Mouse (Mus musculus): ENCODE data around the gene Gm27179.
"Not testable (repeated sequence)": the region's sequence is repeated elsewhere in the genome, so short reads cannot be mapped to it uniquely, and the experiment has no call there.

Gene Gm27179

DNA sequence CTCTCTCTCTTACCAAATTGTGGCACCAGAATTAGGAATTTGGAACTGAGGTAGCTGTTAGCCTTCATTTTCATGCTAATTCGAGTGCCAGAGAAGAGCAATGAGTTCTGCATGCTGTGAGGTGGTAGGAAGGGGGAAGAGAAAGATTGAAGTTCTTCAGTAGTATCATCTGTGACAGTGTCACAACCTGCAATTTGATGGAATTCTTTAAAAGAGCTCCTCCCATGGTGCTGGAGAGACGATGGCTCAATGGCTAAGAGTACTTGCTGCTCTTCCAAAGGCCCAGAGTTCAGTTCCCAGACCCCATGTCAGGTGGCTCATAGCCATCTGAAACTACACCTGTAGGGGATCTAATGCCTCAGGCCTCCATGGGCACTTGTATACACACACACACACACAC lies at the start of gene Gm27179:
Gm27179 (minus strand) TSS at position 101 of the 400 bp plus-strand sequence.
- not testable (repeated sequence) for DNase-seq (ENCODE audit: extremely low spot score, low read depth, low spot score)

DNA sequence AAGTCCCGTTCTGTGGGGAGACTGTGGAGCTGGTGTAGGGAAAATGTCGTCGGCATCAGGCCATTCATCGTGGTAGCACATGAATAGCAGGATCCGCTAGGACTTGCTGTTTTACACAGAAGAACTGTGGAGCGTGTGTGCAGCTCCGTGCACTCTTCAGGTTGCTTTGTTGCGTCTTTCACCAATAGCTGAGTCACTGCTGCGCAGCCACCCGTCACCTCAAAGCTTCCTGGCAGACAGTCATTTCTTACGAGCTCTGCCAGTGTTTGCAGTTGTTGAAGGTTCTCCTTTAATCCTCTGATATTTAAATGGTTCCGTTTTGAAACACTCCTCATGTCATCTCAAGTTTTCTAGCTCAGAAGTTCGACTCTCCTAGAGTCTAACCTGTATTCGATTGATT lies 45.2 kb upstream of the Gm27179 start:
- not testable (repeated sequence) for DNase-seq (ENCODE audit: extremely low spot score, low read depth, low spot score)

DNA sequence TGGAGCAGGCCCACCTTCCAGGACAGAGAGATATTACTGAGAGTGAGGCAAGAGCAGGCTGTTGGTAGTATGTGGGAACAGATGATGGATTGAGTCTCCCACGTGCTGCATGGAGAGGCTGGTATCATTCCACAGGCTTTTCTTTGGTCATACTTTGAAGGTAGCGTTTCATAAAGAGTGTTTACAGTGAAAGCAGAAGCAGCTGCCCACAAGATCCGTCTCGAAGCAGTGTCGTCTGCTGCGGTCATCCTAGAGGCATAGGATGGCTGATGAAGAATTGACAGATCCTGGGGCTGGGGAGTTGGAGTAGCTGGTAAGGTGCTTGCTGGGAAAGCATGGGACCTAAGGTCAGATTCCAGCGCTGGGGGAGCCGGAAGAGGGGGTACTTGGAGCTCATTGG lies 44.5 kb upstream of the Gm27179 start:
- not testable (repeated sequence) for DNase-seq (ENCODE audit: extremely low spot score, low read depth, low spot score)

DNA sequence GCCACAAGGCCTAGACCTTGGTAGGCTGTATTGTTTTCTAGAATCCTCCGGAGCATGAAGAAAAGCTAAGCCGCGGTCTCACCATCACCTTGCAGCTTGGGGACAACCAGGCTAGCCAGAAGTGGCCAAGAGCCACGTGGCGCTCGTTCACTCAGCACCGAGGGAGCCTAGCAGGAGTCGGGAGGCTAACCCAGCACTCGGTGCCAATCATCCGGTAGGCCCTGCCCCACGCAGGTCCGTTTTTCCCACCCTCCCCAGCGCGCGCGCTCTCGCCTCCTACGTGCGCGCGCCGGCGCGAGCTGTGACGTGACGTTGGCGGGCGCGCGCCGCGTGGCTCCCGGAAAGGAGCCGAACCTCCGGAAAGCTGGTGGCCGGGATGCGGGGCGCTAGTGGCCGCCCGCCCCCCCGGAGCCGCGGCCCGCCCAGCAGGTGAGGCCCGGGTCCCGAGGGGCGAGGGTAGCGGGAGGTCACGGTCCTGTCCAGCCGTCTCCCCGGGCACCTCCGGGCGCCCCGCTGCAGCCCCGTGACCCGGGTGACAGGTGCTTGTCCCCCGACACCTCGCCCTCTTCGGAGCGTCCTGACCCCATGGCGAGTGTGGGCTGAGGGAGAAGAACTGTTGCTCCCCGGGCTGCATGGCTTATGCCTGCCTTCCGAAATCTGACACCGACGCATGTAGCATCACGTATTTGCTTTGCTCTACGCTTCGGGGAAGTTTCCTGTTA lies 42.9 kb upstream of the Gm27179 start, which contains the start of gene Entpd4b:
Entpd4b (plus strand) TSS at position 315 of the 722 bp plus-strand sequence.
- DNase-seq (ENCODE audit: extremely low spot score, low read depth, low spot score): not testable (repeated sequence)

DNA sequence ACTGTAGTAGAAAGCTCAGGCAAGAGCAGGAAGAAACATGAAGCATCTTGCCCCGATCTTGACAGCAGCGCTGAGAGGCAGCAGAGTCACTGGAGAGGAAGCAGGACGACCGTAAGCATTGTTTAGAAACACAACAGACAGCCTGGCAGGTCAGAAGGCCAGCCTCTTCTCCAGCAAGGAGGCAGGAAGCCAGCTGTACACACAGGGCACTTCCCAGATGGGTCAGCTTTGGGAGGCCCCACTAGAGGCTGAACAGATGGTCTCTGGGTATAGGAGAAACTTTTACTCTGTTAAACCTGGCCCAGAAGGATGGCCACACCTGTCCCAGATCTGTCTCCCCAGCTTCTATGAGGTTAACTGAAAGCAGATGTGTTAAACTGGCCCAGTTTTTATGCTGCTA lies 35.0 kb upstream of the Gm27179 start:
- DNase-seq (ENCODE audit: extremely low spot score, low read depth, low spot score): not testable (repeated sequence)

DNA sequence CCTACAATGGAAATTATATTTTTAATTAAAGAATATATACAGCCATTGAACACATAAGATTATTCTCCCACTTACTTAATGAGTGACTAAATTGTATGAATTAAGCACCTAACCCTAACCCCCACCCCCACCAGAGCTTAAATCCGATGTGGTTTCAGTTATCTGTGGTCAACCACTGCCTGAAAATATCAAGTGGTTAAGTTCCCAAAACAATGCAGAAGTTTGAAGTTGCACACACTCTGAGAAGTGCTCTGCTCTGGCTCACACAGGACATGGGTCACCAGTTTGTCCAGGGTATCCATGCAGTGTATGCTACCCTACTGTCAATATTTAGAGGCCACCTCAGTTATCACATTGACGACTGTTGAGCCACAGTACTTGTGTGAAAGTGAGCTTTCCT lies 32.7 kb upstream of the Gm27179 start:
- DNase-seq (ENCODE audit: extremely low spot score, low read depth, low spot score): not testable (repeated sequence)

DNA sequence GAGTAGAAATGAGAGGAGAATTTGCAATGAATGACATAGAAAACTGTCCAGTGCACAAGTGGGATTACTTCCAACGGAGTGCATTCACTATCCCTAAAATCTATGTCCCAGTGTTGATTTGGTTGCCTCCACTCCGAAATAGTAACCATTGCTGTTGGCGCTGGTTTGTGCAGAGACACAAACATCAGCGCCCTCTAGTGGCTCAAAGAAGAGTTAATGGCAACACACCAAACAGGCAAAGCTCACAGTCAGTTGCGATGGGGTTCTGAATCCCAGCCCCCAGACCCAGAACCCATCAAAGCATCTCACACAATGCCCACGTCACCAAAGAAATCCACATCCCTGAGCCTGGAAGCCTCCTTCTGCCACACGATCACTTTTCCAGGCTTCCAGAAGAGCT lies 31.7 kb upstream of the Gm27179 start:
- not testable (repeated sequence) for DNase-seq (ENCODE audit: extremely low spot score, low read depth, low spot score)

DNA sequence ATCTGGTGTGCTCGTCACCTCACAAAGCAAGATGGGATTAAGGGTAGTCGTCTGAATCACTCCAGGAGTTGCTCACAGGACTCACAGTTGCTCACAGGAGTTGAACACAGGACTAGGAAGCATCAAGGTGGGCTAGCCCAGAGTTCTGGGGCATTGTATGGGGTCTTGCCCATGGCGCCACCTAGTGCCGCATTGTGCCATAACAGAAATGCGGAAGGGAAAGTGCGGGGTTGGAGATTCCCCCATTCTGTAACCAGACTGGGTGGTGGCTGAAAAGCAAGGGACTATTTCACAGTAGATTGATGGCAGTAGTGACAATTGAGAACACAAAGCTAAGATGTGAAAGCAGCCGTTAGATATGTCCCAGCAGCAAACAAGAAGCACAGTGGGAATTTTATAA lies 30.3 kb upstream of the Gm27179 start:
- DNase-seq (ENCODE audit: extremely low spot score, low read depth, low spot score): not testable (repeated sequence)

DNA sequence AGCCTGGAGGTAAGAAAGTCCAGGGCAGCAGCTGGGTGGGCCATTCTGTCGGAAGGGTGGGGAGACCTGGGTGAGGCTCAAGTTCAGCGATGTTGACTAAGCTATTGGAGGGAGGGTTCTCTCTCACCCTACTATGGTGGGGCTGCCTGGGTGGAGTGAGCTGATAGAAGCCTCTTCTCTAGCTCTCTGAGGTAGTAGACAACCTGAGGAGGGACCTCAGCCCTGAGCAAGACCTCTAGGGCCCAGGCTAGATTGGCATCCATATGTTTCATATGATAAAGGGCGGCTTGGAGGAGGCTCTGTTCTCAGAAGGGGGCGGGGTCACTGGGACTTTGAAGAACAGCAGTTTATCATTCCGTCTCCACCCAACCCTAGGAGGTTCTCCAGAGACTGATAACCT lies 27.8 kb upstream of the Gm27179 start:
- DNase-seq (ENCODE audit: extremely low spot score, low read depth, low spot score): not testable (repeated sequence)

DNA sequence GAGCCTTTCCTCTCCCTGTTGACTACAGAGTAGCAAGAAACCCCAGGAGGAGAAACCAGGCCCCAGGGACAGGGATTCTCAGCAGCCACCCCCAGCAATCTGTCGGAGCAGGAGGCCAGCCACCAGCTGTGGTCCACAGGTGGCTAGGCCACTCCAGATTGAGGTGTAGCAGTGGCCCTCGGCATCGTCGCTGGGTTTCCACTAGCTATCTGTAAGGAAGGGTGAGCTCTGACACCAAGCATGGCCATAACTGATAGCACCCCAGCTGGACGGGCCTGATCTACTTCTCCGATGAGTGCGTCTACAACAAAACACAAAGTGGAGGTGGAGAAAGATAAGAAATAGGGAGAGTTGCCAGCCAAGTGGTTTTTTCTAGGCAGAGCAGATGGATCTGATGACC lies 24.2 kb upstream of the Gm27179 start:
- DNase-seq (ENCODE audit: extremely low spot score, low read depth, low spot score): not testable (repeated sequence)

DNA sequence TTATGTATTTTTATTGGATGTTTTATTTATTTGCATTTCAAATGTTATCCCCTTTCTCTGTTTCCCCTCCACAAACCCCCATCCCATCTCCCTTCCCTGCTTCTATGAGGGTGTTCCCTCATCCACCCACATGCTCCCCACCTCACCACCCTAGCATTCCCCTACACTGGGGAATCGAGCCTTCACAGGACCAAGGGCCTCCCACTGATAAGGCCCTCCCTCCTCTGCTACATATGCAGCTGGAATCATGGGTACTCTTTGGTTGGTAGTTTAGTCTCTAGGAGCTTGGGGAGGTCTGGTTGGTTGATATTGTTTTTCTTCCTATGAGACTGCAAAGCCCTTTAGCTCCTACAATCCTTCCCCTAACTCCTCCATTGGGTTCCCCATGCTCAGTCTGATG lies 13.9 kb upstream of the Gm27179 start:
- DNase-seq (ENCODE audit: extremely low spot score, low read depth, low spot score): not testable (repeated sequence)

DNA sequence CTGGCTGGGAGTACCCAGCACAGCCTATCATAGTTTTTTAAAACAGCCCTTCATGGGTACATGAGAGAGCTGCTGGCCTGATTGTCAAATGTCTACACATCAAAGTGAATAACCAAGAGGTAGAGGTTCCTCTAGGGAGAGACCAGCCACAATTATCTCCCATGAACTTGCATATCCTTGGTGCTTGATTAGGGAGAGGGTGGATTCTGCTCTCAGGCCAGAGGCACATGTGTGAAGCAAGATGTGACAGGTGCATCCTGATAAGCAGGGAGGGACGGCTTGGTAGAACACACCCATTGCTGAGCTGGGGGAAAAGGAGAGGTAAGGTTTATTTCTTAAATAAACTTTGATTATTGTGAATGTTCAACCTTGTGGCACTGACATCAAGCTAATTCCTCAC lies 10.7 kb upstream of the Gm27179 start:
- DNase-seq (ENCODE audit: extremely low spot score, low read depth, low spot score): not testable (repeated sequence)

DNA sequence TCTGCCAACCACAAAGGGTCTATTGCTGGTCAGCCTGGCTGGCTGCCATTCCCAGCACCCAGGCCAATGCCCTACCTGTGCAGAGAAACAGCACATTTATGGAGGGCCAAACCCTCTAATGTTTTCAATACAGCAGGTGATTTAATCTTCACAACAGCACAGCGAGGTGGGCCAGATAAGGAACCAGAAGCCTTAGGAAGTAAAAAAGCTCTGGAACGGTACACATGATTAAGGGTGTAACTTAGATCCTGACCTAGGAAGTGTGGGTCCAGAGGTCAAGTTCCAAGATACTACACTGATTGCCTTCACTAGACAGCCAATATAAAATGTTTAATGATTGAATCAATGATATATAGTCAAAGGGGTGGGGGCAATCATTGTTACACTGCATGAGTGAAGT lies 8.5 kb upstream of the Gm27179 start:
- DNase-seq (ENCODE audit: extremely low spot score, low read depth, low spot score): not testable (repeated sequence)

DNA sequence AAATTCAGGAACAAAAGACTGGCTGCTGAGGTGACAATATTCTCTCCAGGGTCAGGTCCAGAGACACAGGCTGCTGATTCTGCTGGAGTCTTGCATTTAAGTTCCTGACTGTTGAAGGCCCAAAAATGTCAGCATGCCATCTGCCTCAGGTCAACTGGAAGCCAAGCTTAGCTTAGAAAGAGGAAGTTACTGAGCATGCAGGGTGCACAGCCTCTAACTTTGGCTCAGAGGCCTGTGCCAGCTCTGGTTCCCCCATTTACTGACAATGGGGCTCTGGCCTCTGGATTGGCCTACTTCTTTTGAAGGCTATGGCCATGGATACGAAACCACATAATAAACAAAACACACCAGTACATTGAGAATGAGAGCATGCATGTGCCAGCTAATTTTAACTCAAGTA lies 5.3 kb downstream of the Gm27179 start:
- not testable (repeated sequence) for DNase-seq (ENCODE audit: extremely low spot score, low read depth, low spot score)

DNA sequence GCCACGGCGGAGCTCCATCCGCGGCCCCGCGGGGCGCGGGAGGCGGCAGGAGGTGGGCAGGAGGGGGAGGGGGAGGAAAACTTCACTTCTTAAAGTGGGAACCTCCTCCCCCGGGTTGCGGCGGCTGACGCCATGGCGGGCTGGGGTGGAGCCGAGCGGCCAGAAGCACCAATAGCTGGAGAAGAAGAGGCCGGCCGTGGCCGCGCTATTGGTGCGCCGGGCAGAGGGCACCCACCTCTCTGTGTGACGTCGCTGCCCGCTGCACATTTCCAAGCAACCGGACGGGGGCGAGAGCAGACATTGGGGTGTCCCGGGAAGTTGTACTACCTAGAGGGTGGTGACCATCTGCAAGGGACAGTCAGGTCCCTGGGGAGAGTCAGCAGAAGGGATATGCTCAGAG lies 9.2 kb downstream of the Gm27179 start, which contains the start of gene Gm16867:
Gm16867 (minus strand) TSS at position 189 of the 400 bp plus-strand sequence.
- not testable (repeated sequence) for DNase-seq (ENCODE audit: extremely low spot score, low read depth, low spot score)

DNA sequence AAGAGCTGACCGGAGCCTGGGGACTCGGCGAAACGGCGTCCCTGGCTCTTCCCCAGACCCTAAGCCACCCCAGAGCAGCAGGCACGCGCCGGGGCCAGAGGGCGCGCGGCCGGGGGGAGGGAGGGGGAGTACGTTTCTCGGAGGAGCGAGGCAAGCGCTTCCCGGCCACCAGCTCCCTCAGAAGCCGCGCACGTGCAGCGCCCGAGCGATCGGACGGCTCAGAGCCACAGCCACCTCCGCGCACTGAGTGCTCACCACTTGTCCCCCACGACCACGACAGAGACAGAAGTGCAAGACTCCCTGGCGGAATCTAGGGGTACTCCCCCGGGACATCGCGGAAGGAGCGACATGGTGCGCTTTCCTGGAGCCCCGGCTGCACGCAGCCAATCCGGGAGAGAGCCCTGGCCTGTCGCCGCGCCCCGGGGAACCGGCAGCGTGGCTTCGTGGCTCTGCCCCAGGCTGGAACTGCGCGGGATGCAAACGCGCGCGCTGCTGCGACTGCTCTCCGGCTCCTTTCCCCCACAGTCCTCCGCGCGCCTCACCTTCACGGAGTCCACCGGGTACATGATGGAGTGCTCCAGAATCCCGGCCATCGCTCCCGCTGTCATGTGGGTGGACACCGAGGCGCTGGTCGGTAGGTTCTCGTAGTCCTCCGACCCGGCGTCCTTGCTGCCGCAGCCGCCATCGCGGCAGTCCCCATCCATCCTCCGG lies 9.8 kb downstream of the Gm27179 start:
- not testable (repeated sequence) for DNase-seq (ENCODE audit: extremely low spot score, low read depth, low spot score)

DNA sequence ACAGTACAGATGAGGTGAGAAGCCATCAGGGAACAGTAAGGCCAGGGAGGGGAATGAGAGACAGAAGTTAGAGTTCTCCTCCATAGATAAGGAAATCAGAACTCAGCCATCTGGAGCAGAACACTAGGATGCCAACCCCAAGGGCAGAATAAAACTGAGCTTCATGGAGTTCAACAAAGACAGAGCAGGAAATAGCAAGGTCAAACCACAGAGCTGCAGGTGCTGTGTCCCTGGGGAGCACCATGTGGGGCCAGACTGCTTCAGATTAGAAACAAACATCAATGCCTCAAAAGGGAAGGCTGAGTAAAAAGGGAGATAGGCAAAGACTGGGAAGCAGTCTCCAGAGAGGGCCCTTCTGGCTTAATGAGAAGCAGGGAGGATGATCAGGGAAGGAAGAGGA lies 16.1 kb downstream of the Gm27179 start:
- DNase-seq (ENCODE audit: extremely low spot score, low read depth, low spot score): not testable (repeated sequence)

DNA sequence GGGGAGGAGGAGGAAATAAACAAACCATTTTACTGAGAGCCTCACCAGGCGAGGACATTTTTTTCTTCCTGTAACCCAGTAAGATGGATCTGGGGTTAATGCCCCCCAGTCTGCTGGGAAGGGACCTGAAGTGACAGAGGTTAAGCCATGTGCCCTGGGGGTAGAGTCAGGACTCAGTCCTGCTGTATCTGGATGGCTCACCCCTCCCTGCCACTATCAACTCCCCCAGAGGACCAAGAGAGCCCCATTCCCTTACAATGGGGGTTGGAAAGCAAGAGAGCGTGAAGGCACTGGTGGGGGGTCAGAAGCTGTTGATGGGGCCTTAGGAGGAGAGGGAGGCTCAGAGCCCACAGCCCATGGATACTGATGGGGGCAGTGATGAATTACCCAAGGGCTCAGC lies 17.4 kb downstream of the Gm27179 start:
- DNase-seq (ENCODE audit: extremely low spot score, low read depth, low spot score): not testable (repeated sequence)

DNA sequence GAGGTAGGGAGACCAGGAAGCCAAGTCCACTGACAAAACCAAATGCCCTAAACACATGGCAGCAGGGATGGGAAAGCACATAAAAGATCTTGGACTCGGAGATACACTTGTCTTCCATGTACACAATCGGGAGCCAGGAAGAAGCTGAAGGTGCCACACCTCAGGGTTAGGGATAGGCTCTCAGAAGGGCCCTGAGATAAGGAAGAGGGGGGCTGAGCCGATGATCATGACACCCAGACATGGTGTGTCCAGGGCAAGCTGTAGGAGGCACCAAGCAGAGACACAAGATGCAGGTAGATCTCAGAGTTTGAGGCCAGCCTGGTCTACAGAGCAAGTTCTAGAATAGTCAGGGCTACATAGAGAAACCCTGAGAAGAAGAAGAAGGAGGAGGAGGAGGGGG lies 17.8 kb downstream of the Gm27179 start:
- not testable (repeated sequence) for DNase-seq (ENCODE audit: extremely low spot score, low read depth, low spot score)

DNA sequence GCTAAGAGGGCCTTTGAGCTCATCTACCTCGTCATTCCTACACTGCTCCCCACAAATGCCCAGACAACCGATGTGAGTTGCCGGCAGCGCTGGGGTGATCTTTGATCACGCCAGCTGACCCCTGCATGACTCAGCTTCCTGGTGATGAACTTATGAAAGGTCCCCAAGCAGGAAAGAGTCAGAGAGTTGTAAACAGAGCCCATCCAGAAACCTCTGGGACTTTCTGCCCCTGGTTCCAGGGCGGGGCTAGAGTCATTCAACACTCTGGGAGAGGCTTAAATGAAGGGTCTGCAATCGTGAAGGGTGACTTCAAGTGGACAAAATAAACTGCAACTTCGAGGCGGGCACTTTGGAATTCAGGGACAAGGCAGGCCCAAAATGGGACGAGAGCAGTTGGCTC lies 24.3 kb downstream of the Gm27179 start:
- DNase-seq (ENCODE audit: extremely low spot score, low read depth, low spot score): not testable (repeated sequence)

DNA sequence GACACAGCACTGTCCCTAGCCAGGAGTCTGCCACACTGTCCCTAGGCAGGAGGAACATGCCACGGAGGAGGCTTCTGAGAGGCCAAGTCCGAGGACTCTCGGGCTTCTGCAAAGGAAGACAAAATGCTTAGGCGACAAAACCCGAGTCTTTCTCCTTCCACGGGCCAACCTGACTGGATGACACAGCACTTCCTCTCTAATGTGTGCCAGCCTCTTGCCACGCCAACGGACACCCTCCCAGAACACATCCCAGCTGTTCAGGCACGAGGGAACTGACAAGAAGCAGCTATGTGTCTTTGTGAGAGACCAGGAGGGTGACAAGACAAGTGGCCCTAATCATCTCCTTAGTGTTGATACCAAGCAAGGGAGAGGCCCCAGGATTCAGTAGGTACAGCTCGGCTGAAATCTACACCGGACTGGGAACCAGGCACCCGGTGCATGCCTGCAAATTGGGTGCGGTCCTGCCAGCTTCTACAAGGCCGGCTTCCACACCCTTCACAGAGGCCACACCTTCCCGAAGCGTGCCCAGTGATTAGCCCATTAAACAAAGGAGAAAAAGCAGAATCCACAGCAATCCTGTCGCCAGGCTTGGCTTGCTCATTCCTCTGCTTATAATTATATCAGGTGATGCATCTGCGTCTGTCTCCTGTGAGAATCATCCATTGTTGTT lies 26.7 kb downstream of the Gm27179 start:
- not testable (repeated sequence) for DNase-seq (ENCODE audit: extremely low spot score, low read depth, low spot score)
